Mouse (Mus musculus): ENCODE data around the gene Nifk. TPM values are rescaled to one million over a fixed set of nuclear protein-coding genes. Genes with fewer than 3 reads are reported as not detected.

Nifk gene
- polyA plus RNA-seq (2015; fragmentation: Nextera tagmentation; extraction: Ambion mirVana), result 72.1 and 74.6 TPM in 2 replicates

- Histone ChIP-seq H3K4me3 (replicated peaks; ENCODE audit: low read length) (peak within 1 kb of the TSS; percentile 88), H3K9ac (ENCODE audit: low read length) (peak within 1 kb of the TSS; percentile 87), H3K4me2 (ENCODE audit: low read depth, low read length) (peak within 1 kb of the TSS; percentile 89), H3K27ac (ENCODE audit: low read length) (peak within 1 kb of the TSS; percentile 3; the same call in 1 of the 2 replicates), H3K27me3 (ENCODE audit: control insufficient read depth, insufficient read depth, low read length) (no peaks in the 10 kb centered on the region), H3K36me3 (ENCODE audit: control insufficient read depth, insufficient read depth, low read length) (peaks cover 9% of the 10 kb centered on the region; the same call in 1 of the 2 replicates), H3K9me3 (replicated peaks; ENCODE audit: control insufficient read depth, low read length) (no peaks in the 10 kb centered on the region), H3K4me1 (ENCODE audit: control insufficient read depth, insufficient read depth, low read length) (peaks cover 8% of the 10 kb centered on the region)
- peak; percentile 94 for ATAC-seq (ENCODE audit: insufficient read depth, low FRiP score)
- under 1% methylated on average over 37 of the region's 37 CpGs for WGBS
Observed at GRCm38 (mm10) chr1:118321661-118322201, at the start of gene Nifk. Gene Nifk, plus strand, starts transcription at chr1:118321839.

- H3K27me3 ChIP-seq (ENCODE audit: control insufficient read depth, insufficient read depth, low read length), result no peaks in the 10 kb centered on the region
- no peak overlapping the region for H3K4me2 ChIP-seq (ENCODE audit: low read depth, low read length)
- no peak overlapping the region for H3K27ac ChIP-seq (ENCODE audit: low read length)
- 13% methylated on average over 2 of the region's 2 CpGs for WGBS
- H3K36me3 ChIP-seq (ENCODE audit: control insufficient read depth, insufficient read depth, low read length), result no peaks in the 10 kb centered on the region
- no peak for ATAC-seq (ENCODE audit: insufficient read depth, low FRiP score)
- H3K9ac ChIP-seq (ENCODE audit: low read length), result no peak overlapping the region
- no peak overlapping the region for H3K4me3 ChIP-seq (replicated peaks; ENCODE audit: low read length)
- no peaks in the 10 kb centered on the region for H3K4me1 ChIP-seq (ENCODE audit: control insufficient read depth, insufficient read depth, low read length)
- no peaks in the 10 kb centered on the region for H3K9me3 ChIP-seq (replicated peaks; ENCODE audit: control insufficient read depth, low read length)
Observed at GRCm38 (mm10) chr1:118275139-118275538, 46.5 kb upstream of the Nifk start.

- Histone ChIP-seq H3K9ac (ENCODE audit: low read length) (no peak overlapping the region), H3K36me3 (ENCODE audit: control insufficient read depth, insufficient read depth, low read length) (peaks cover 10% of the 10 kb centered on the region; the same call in 1 of the 2 replicates), H3K9me3 (replicated peaks; ENCODE audit: control insufficient read depth, low read length) (no peaks in the 10 kb centered on the region), H3K4me1 (ENCODE audit: control insufficient read depth, insufficient read depth, low read length) (no peaks in the 10 kb centered on the region), H3K27me3 (ENCODE audit: control insufficient read depth, insufficient read depth, low read length) (no peaks in the 10 kb centered on the region), H3K27ac (ENCODE audit: low read length) (no peak overlapping the region), H3K4me3 (replicated peaks; ENCODE audit: low read length) (no peak overlapping the region), H3K4me2 (ENCODE audit: low read depth, low read length) (no peak overlapping the region)
- ATAC-seq (ENCODE audit: insufficient read depth, low FRiP score), result no peak
- 88% methylated on average over 4 of the region's 4 CpGs for WGBS
Observed at GRCm38 (mm10) chr1:118292291-118292690, 29.3 kb upstream of the Nifk start.

GRCm38 (mm10) chr1:118294192-118294591, 27.4 kb upstream of the Nifk start:
- Histone ChIP-seq H3K27ac (ENCODE audit: low read length) (no peak overlapping the region), H3K9ac (ENCODE audit: low read length) (no peak overlapping the region), H3K27me3 (ENCODE audit: control insufficient read depth, insufficient read depth, low read length) (no peaks in the 10 kb centered on the region), H3K9me3 (replicated peaks; ENCODE audit: control insufficient read depth, low read length) (no peaks in the 10 kb centered on the region), H3K4me3 (replicated peaks; ENCODE audit: low read length) (no peak overlapping the region), H3K36me3 (ENCODE audit: control insufficient read depth, insufficient read depth, low read length) (peaks cover 19% of the 10 kb centered on the region), H3K4me2 (ENCODE audit: low read depth, low read length) (no peak overlapping the region), H3K4me1 (ENCODE audit: control insufficient read depth, insufficient read depth, low read length) (no peaks in the 10 kb centered on the region)
- WGBS, result 97% methylated on average over 3 of the region's 3 CpGs
- no peak for ATAC-seq (ENCODE audit: insufficient read depth, low FRiP score)

- no peak overlapping the region for H3K27ac ChIP-seq (ENCODE audit: low read length)
Observed at GRCm38 (mm10) chr1:118294826-118295225, 26.8 kb upstream of the Nifk start.

GRCm38 (mm10) chr1:118296673-118297072, 25.0 kb upstream of the Nifk start:
- 82% methylated on average over 3 of the region's 3 CpGs for WGBS
- peaks cover 23% of the 10 kb centered on the region for H3K36me3 ChIP-seq (ENCODE audit: control insufficient read depth, insufficient read depth, low read length)

More at GRCm38 (mm10) chr1:118294826-118295225, 26.8 kb upstream of the Nifk start:
- Histone ChIP-seq H3K27me3 (ENCODE audit: control insufficient read depth, insufficient read depth, low read length) (no peaks in the 10 kb centered on the region), H3K4me3 (replicated peaks; ENCODE audit: low read length) (no peak overlapping the region), H3K4me1 (ENCODE audit: control insufficient read depth, insufficient read depth, low read length) (no peaks in the 10 kb centered on the region), H3K36me3 (ENCODE audit: control insufficient read depth, insufficient read depth, low read length) (peaks cover 19% of the 10 kb centered on the region), H3K9me3 (replicated peaks; ENCODE audit: control insufficient read depth, low read length) (no peaks in the 10 kb centered on the region), H3K4me2 (ENCODE audit: low read depth, low read length) (no peak overlapping the region), H3K9ac (ENCODE audit: low read length) (no peak overlapping the region)
- WGBS, result 64% methylated on average over 5 of the region's 5 CpGs
- ATAC-seq (ENCODE audit: insufficient read depth, low FRiP score), result no peak

GRCm38 (mm10) chr1:118297719-118298118, 23.9 kb upstream of the Nifk start:
- Histone ChIP-seq H3K9me3 (replicated peaks; ENCODE audit: control insufficient read depth, low read length) (no peaks in the 10 kb centered on the region), H3K4me2 (ENCODE audit: low read depth, low read length) (no peak overlapping the region), H3K27me3 (ENCODE audit: control insufficient read depth, insufficient read depth, low read length) (no peaks in the 10 kb centered on the region), H3K4me1 (ENCODE audit: control insufficient read depth, insufficient read depth, low read length) (no peaks in the 10 kb centered on the region), H3K9ac (ENCODE audit: low read length) (no peak overlapping the region), H3K27ac (ENCODE audit: low read length) (no peak overlapping the region), H3K36me3 (ENCODE audit: control insufficient read depth, insufficient read depth, low read length) (peaks cover 25% of the 10 kb centered on the region), H3K4me3 (replicated peaks; ENCODE audit: low read length) (no peak overlapping the region)
- no peak for ATAC-seq (ENCODE audit: insufficient read depth, low FRiP score)
- 82% methylated on average over 2 of the region's 2 CpGs for WGBS

More at GRCm38 (mm10) chr1:118296673-118297072, 25.0 kb upstream of the Nifk start:
- no peak for ATAC-seq (ENCODE audit: insufficient read depth, low FRiP score)
- no peak overlapping the region for H3K4me3 ChIP-seq (replicated peaks; ENCODE audit: low read length)
- H3K27me3 ChIP-seq (ENCODE audit: control insufficient read depth, insufficient read depth, low read length), result no peaks in the 10 kb centered on the region
- no peak overlapping the region for H3K9ac ChIP-seq (ENCODE audit: low read length)
- no peak overlapping the region for H3K27ac ChIP-seq (ENCODE audit: low read length)
- no peaks in the 10 kb centered on the region for H3K9me3 ChIP-seq (replicated peaks; ENCODE audit: control insufficient read depth, low read length)
- H3K4me1 ChIP-seq (ENCODE audit: control insufficient read depth, insufficient read depth, low read length), result no peaks in the 10 kb centered on the region
- no peak overlapping the region for H3K4me2 ChIP-seq (ENCODE audit: low read depth, low read length)

GRCm38 (mm10) chr1:118310780-118311621, 10.6 kb upstream of the Nifk start:
- no peaks in the 10 kb centered on the region for H3K9me3 ChIP-seq (replicated peaks; ENCODE audit: control insufficient read depth, low read length)
- H3K9ac ChIP-seq (ENCODE audit: low read length), result peak overlapping the region; percentile 95
- peak overlapping the region; percentile 84 for H3K4me2 ChIP-seq (ENCODE audit: low read depth, low read length)
- WGBS, result under 1% methylated on average over 67 of the region's 67 CpGs
- ATAC-seq (ENCODE audit: insufficient read depth, low FRiP score), result peak; percentile 99
- 0 out of 2 replicates have a peak, but pooled peaks cover 4% of the 10 kb centered on the region for H3K36me3 ChIP-seq (ENCODE audit: control insufficient read depth, insufficient read depth, low read length)
- no peaks in the 10 kb centered on the region for H3K27me3 ChIP-seq (ENCODE audit: control insufficient read depth, insufficient read depth, low read length)
- peak overlapping the region; percentile 98 for H3K4me3 ChIP-seq (replicated peaks; ENCODE audit: low read length)
- peaks cover 5% of the 10 kb centered on the region for H3K4me1 ChIP-seq (ENCODE audit: control insufficient read depth, insufficient read depth, low read length)
- peak overlapping the region; percentile 96 for H3K27ac ChIP-seq (ENCODE audit: low read length)

Measured in stomach, embryonic 16.5 days (tissue).